Mouse (Mus musculus) hindbrain, embryonic 12.5 days (tissue): ENCODE results near the gene Phgdh. TPM values are rescaled to one million over a fixed set of nuclear protein-coding genes. Genes with fewer than 3 reads are reported as not detected.

Source experiments
- ATAC-seq: fragments of 200-750 bp; cut with Nextera tagmentation; 2 replicates; pipeline ENCODE4 v1.8.0; 2017; ENCODE audit warnings: moderate TSS enrichment; ENCODE audit not compliant: low FRiP score
- H3K27ac ChIP-seq: fragments of 300-500 bp; sonication (generic); 2 replicates; pipeline ENCODE4 v1.5.1; 2016; ENCODE audit warnings: mild to moderate bottlenecking
- H3K27me3 ChIP-seq: fragments of 300-500 bp; sonication (generic); 2 replicates; pipeline ENCODE4 v1.6.1; 2016; ENCODE audit warnings: mild to moderate bottlenecking
- H3K36me3 ChIP-seq: fragments of 300-500 bp; sonication (generic); 2 replicates; pipeline ENCODE4 v1.6.1; 2016; ENCODE audit warnings: mild to moderate bottlenecking
- H3K4me1 ChIP-seq: fragments of 300-500 bp; sonication (generic); 2 replicates; pipeline ENCODE4 v1.6.1; 2016
- H3K4me2 ChIP-seq: fragments of 300-500 bp; sonication (generic); replicated peaks from 2 replicates; pipeline ENCODE4 v1.6.1; 2016; ENCODE audit warnings: mild to moderate bottlenecking
- H3K4me3 ChIP-seq: fragments of 300-500 bp; sonication (generic); 2 replicates; pipeline ENCODE4 v1.5.1; 2016; ENCODE audit warnings: mild to moderate bottlenecking
- H3K9ac ChIP-seq: fragments of 300-500 bp; sonication (generic); 2 replicates; pipeline ENCODE4 v1.6.1; 2016; ENCODE audit warnings: mild to moderate bottlenecking, moderate library complexity
- H3K9me3 ChIP-seq: fragments of 300-500 bp; sonication (generic); replicated peaks from 2 replicates; pipeline ENCODE4 v1.6.1; 2016; ENCODE audit warnings: mild to moderate bottlenecking
- WGBS: fragments of 180-500 bp; shearing (Covaris S2); methylation state at CpG from one replicate; pipeline ENCODE4 v1.1.7; 2016; 5-methylcytosine and 5-hydroxymethylcytosine counted together
- polyA plus RNA-seq: library from polyadenylated mRNA; unstranded; fragments of >200 nt; fragmentation: Nextera tagmentation; extraction: Ambion mirVana; gene quantifications from 2 replicates; pipeline ENCODE4 v1.2.1, GENCODE M21; 2016

Phgdh gene
- polyA plus RNA-seq, 1 experiment from 2014 or later = 240 TPM

DNA sequence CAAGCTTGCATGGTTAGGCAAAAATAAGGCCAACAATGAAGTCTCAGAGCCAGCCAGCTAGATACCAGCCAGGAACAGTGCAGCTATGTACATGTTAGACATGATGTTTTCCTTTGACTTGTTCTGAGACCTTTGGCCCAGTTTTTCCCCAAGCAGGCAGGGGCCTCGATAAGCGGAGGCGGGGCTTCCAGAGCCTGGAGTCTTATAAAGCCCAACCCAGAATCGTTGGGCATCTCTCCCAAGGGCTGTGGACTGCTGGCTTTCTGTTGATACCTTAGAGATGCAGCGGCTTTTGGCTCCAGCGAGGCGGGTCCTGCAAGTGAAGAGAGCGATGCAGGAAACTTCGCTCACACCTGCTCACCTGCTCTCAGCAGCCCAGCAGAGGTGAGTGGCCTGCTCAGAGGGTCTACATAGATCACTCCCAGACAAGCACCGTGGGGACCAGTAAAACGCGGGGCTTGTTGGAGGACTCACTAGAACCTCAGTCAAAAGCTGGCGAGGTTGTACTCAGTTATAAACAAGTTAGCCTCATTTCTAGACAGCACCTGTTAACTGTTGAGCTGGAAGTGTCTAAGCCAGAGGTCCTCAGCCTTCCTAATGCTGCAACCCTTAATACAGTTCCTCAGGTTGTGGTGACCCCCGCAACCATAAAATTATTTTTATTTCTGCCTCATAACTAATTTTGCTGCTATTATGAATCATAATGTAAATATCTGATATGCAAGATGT, 59.4 kb downstream of the Phgdh start, which contains the start of gene Hmgcs2:
Gene Hmgcs2 (plus strand): TSS at position 232 of the 729 bp plus-strand sequence.
- ATAC-seq = peak; percentile 52
- no peak within 1 kb of the TSS for H3K4me2 ChIP-seq
- H3K27me3 ChIP-seq = no peaks in the 10 kb centered on the region
- H3K9me3 ChIP-seq = no peaks in the 10 kb centered on the region
- no peaks in the 10 kb centered on the region for H3K36me3 ChIP-seq
- no peak within 1 kb of the TSS for H3K9ac ChIP-seq
- H3K4me3 ChIP-seq = no peak within 1 kb of the TSS
- no peak within 1 kb of the TSS for H3K27ac ChIP-seq
- WGBS = 61% methylated on average over 14 of the region's 14 CpGs
- 0 out of 2 replicates have a peak, but pooled peaks cover 3% of the 10 kb centered on the region for H3K4me1 ChIP-seq

DNA sequence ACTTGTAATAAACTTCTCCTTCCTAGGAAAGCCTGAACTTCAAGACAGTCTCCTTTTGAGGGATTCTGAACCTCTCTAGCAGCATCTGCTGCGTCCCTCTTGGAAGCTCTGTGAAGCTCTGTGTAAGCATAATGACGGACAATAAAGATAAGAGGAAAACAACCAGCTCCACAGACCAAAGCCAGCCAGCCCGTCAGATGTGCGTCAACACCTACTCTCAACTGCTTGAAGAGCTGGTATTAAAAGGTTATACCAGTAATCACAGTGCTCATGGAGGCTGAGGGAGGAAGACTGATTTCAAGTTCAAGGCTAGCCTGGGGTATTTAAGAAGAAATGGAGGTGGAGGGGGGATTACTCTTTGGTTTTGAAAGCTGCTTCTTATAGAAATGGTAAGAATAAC, 60.1 kb downstream of the Phgdh start:
- Histone ChIP-seq H3K4me3 (no peak overlapping the region), H3K9me3 (no peaks in the 10 kb centered on the region), H3K4me2 (no peak overlapping the region), H3K27me3 (no peaks in the 10 kb centered on the region), H3K4me1 (0 out of 2 replicates have a peak, but pooled peaks cover 3% of the 10 kb centered on the region), H3K36me3 (no peaks in the 10 kb centered on the region), H3K27ac (no peak overlapping the region), H3K9ac (no peak overlapping the region)
- 83% methylated on average over 4 of the region's 4 CpGs for WGBS
- ATAC-seq = no peak

DNA sequence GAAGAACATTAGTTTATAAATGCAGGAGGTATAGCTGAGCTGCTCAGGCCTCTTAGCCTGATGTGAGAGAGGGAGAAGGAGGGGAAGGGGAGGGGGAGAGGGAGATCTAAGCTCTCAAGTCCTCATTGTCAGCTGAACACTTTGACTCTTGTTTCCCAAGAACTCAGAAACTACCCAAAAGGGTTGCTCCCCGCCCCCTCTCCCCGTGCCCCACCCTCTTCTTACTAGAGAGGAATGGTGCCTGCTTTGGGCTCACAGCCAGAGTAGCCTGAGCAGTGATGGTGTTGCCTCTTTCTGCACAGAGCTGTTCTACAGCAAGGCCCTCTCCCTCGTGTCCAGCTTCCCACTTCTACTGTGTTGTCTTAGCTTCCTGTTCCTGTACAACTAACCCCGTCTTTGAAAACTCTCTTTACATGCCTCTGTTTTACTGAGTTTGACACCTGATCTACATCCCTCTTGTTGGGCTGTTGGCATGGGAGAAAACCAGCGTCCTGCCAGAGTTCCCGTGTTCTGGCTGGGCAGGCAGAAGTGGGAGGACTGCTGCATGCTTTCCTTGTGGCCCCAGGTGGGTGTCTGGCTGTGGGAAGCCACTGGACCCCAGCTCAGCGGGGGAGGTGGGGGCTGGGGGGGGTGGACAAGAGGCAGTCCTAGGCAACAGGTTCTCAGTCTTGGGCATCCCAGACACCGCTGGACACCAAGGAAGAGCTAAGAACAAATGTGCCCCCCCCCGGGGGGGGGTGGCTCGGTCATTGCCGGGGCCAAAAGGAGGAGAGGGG, 66.0 kb downstream of the Phgdh start:
- WGBS = 55% methylated on average over 11 of the region's 11 CpGs
- peak; percentile 29; the same call in 1 of the 2 replicates for ATAC-seq
- no peaks in the 10 kb centered on the region for H3K27me3 ChIP-seq

DNA sequence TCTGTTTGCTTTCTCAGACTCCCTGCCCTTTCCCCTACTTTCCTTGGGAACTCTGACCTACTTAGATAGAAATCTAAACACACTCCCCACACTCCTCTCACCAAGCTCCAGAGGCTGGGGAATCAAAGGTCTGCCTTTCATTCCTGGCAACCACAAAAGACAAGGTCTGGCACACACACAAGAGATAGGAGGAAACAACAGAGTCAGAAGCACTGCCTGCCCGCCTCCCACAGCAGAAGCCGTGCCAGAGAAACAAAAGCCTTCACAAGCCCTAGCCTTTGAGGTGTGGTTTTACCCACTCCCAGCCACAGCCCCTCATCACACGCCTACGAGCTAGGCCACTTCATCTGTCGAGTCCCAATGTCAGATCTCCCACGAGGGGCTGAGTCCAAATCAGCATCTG, 72.5 kb downstream of the Phgdh start:
- H3K27me3 ChIP-seq = no peaks in the 10 kb centered on the region
- no peak overlapping the region for H3K9ac ChIP-seq
- H3K9me3 ChIP-seq = no peaks in the 10 kb centered on the region
- H3K4me1 ChIP-seq = peaks cover 9% of the 10 kb centered on the region; the same call in 1 of the 2 replicates
- no peak overlapping the region for H3K4me2 ChIP-seq
- 19% methylated on average over 6 of the region's 6 CpGs for WGBS
- H3K4me3 ChIP-seq = no peak overlapping the region
- no peak overlapping the region for H3K27ac ChIP-seq
- peak; percentile 50; the same call in 1 of the 2 replicates for ATAC-seq
- H3K36me3 ChIP-seq = no peaks in the 10 kb centered on the region

More for the DNA sequence above, 66.0 kb downstream of the Phgdh start:
- Histone ChIP-seq H3K9ac (no peak overlapping the region), H3K4me1 (no peaks in the 10 kb centered on the region), H3K4me3 (no peak overlapping the region), H3K4me2 (no peak overlapping the region), H3K36me3 (no peaks in the 10 kb centered on the region), H3K27ac (no peak overlapping the region), H3K9me3 (no peaks in the 10 kb centered on the region)

Other genes with a start within 250 kb of the Phgdh start
- not detected in 2 replicates for gene Adam30, start 179.4 kb downstream of the Phgdh start, polyA plus RNA-seq
- not detected in 2 replicates for gene Reg4, start 117.8 kb downstream of the Phgdh start, polyA plus RNA-seq
- gene Hmgcs2, start 59.6 kb downstream of the Phgdh start, polyA plus RNA-seq = 4.0 and 5.6 TPM in 2 replicates
- gene Zfp697, start 42.5 kb upstream of the Phgdh start, polyA plus RNA-seq = 9.7 and 12.0 TPM in 2 replicates
- gene Gm4450, start 117.1 kb upstream of the Phgdh start, polyA plus RNA-seq = 0.13 TPM in 1 of 2 replicates, not detected in the other
- gene Hsd3b4, start 170.5 kb upstream of the Phgdh start, polyA plus RNA-seq = not detected in 2 replicates
- gene Gm10681, start 248.8 kb upstream of the Phgdh start, polyA plus RNA-seq = not detected in 2 replicates